Mouse (Mus musculus) small intestine, adult 2 months (tissue): ENCODE results near the gene Sppl2c. TPM values are rescaled to one million over a fixed set of nuclear protein-coding genes. Genes with fewer than 3 reads are reported as not detected.
"Not testable (repeated sequence)": the region's sequence is repeated elsewhere in the genome, so short reads cannot be mapped to it uniquely, and the experiment has no call there.

Experiments used
- H3K27ac ChIP-seq: fragments of 200-500 bp; 2 replicates; pipeline ENCODE4 v1.5.1; 2012; ENCODE audit warnings: low read depth, low read length, control low read depth, inconsistent platforms; ENCODE audit not compliant: insufficient read depth
- H3K27me3 ChIP-seq: fragments of 200-500 bp; 2 replicates; pipeline ENCODE4 v1.6.1; 2012; ENCODE audit warnings: mild to moderate bottlenecking, moderate library complexity, low read length, inconsistent platforms; ENCODE audit not compliant: control insufficient read depth, insufficient read depth
- H3K36me3 ChIP-seq: fragments of 200-500 bp; 2 replicates; pipeline ENCODE4 v1.6.1; 2012; ENCODE audit warnings: mild to moderate bottlenecking, low read length, control low read depth, inconsistent platforms; ENCODE audit not compliant: control insufficient read depth, insufficient read depth
- H3K4me1 ChIP-seq: fragments of 200-500 bp; 2 replicates; pipeline ENCODE4 v1.6.1; 2012; ENCODE audit warnings: low read length, inconsistent platforms, mixed read lengths; ENCODE audit not compliant: control insufficient read depth, insufficient read depth, insufficient read length
- H3K4me3 ChIP-seq: fragments of 200-500 bp; 2 replicates; pipeline ENCODE4 v1.5.1; 2012; ENCODE audit warnings: low read depth, mild to moderate bottlenecking, control low read depth, inconsistent platforms, low read length, moderate library complexity
- CTCF ChIP-seq: fragments of 200-500 bp; IDR thresholded peaks from 2 replicates; pipeline ENCODE4 v1.5.1; 2012; ENCODE audit warnings: low read depth, mild to moderate bottlenecking, control low read depth, inconsistent platforms, low read length, moderate library complexity, mixed read lengths; ENCODE audit not compliant: insufficient replicate concordance, insufficient read length; ENCODE audit errors: extremely low read depth
- POLR2A ChIP-seq: fragments of 200-500 bp; IDR thresholded peaks from 2 replicates; pipeline ENCODE4 v1.6.1; 2012; ENCODE audit warnings: low read depth, mild to moderate bottlenecking, control low read depth, inconsistent platforms, low read length, moderate library complexity
- WGBS: fragments of 180-500 bp; shearing (Covaris S2); methylation state at CpG from one replicate; pipeline ENCODE4 v1.1.7; 2018; 5-methylcytosine and 5-hydroxymethylcytosine counted together
- polyA plus RNA-seq: library from polyadenylated mRNA; depleted of rRNA; stranded (reverse); fragments of >200 nt; gene quantifications from 2 replicates; pipeline ENCODE4 v1.2.3, GENCODE M21; 2012

Gene Sppl2c
- polyA plus RNA-seq, 1 experiment, result not detected

GRCm38 (mm10) chr11:104197861-104198260, 11.7 kb downstream of the Sppl2c start:
- Histone ChIP-seq H3K36me3 (no peaks in the 10 kb centered on the region), H3K4me3 (no peak overlapping the region), H3K27me3 (no peaks in the 10 kb centered on the region), H3K27ac (no peak overlapping the region), H3K4me1 (no peaks in the 10 kb centered on the region)
- TF ChIP-seq CTCF (no peak), POLR2A (no peak)
- 2% methylated on average over 10 of the region's 10 CpGs for WGBS

GRCm38 (mm10) chr11:104203271-104203670, 17.1 kb downstream of the Sppl2c start:
- H3K27me3 ChIP-seq, result no peaks in the 10 kb centered on the region
- no peaks in the 10 kb centered on the region for H3K36me3 ChIP-seq
- H3K4me1 ChIP-seq, result no peaks in the 10 kb centered on the region
- H3K27ac ChIP-seq, result no peak overlapping the region
- H3K4me3 ChIP-seq, result no peak overlapping the region
- TF ChIP-seq POLR2A, result no peak
- no peak for TF ChIP-seq CTCF
- WGBS, result 71% methylated on average over 3 of the region's 3 CpGs

- no peaks in the 10 kb centered on the region for H3K27me3 ChIP-seq
- H3K4me3 ChIP-seq, result no peak overlapping the region
- no peaks in the 10 kb centered on the region for H3K4me1 ChIP-seq
- no peak for TF ChIP-seq CTCF
- TF ChIP-seq POLR2A, result no peak
- no peaks in the 10 kb centered on the region for H3K36me3 ChIP-seq
- 77% methylated on average over 4 of the region's 4 CpGs for WGBS
- H3K27ac ChIP-seq, result no peak overlapping the region
Measured at GRCm38 (mm10) chr11:104206573-104206972, 20.4 kb downstream of the Sppl2c start.

- no peaks in the 10 kb centered on the region for H3K4me1 ChIP-seq
- TF ChIP-seq CTCF (no peak), POLR2A (no peak)
- H3K36me3 ChIP-seq, result no peaks in the 10 kb centered on the region
- 29% methylated on average over 3 of the region's 3 CpGs for WGBS
- H3K27ac ChIP-seq, result no peak overlapping the region
- H3K27me3 ChIP-seq, result no peaks in the 10 kb centered on the region
- no peak overlapping the region for H3K4me3 ChIP-seq
Measured at GRCm38 (mm10) chr11:104209041-104209440, 22.9 kb downstream of the Sppl2c start.

GRCm38 (mm10) chr11:104211251-104211650, 25.1 kb downstream of the Sppl2c start:
- Histone ChIP-seq H3K27me3 (no peaks in the 10 kb centered on the region), H3K4me3 (no peak overlapping the region), H3K4me1 (no peaks in the 10 kb centered on the region), H3K36me3 (no peaks in the 10 kb centered on the region), H3K27ac (no peak overlapping the region)
- no peak for TF ChIP-seq CTCF
- TF ChIP-seq POLR2A, result no peak
- 88% methylated on average over 6 of the region's 6 CpGs for WGBS

GRCm38 (mm10) chr11:104214128-104214527, 28.0 kb downstream of the Sppl2c start:
- H3K27ac ChIP-seq, H3K4me3 ChIP-seq, H3K4me1 ChIP-seq, H3K36me3 ChIP-seq, H3K27me3 ChIP-seq: not testable (repeated sequence)
- 94% methylated on average over 5 of the region's 5 CpGs for WGBS

- no peak overlapping the region for H3K27ac ChIP-seq
- H3K27me3 ChIP-seq, result no peaks in the 10 kb centered on the region
- H3K4me3 ChIP-seq, result no peak overlapping the region
- 71% methylated on average over 3 of the region's 3 CpGs for WGBS
- H3K4me1 ChIP-seq, result no peaks in the 10 kb centered on the region
- no peak for TF ChIP-seq POLR2A
- no peak for TF ChIP-seq CTCF
- H3K36me3 ChIP-seq, result no peaks in the 10 kb centered on the region
Measured at GRCm38 (mm10) chr11:104218075-104218474, 31.9 kb downstream of the Sppl2c start.

- Histone ChIP-seq H3K4me3 (no peak overlapping the region), H3K27me3 (no peaks in the 10 kb centered on the region), H3K4me1 (no peaks in the 10 kb centered on the region), H3K36me3 (no peaks in the 10 kb centered on the region), H3K27ac (no peak overlapping the region)
- 84% methylated on average over 4 of the region's 4 CpGs for WGBS
- TF ChIP-seq POLR2A (no peak), CTCF (no peak)
Measured at GRCm38 (mm10) chr11:104220291-104220690, 34.2 kb downstream of the Sppl2c start.
